Mouse (Mus musculus) heart, postnatal 0 days (tissue): ENCODE data around the gene Mtrr. TPM values are rescaled to one million over a fixed set of nuclear protein-coding genes. Genes with fewer than 3 reads are reported as not detected.
A peak's percentile ranks its signal among the peaks of the same experiment; 100 is the strongest.

Experiments used
- ATAC-seq: fragments of 200-750 bp; cut with Nextera tagmentation; 2 replicates; pipeline ENCODE4 v1.8.0; 2017; ENCODE audit warnings: low read depth, moderate number of reproducible peaks, moderate library complexity; ENCODE audit not compliant: insufficient read depth
- DNase-seq: peaks from one replicate; pipeline ENCODE4 v3.0.0-alpha.2; 2016; ENCODE audit warnings: low spot score
- H3K27ac ChIP-seq: fragments of 300-500 bp; sonication (generic); 2 replicates; pipeline ENCODE4 v1.5.1; 2014; ENCODE audit warnings: low read depth, mild to moderate bottlenecking
- H3K27me3 ChIP-seq: fragments of 300-500 bp; sonication (generic); 2 replicates; pipeline ENCODE4 v1.6.1; 2014; ENCODE audit warnings: low read length, mixed read lengths; ENCODE audit not compliant: control insufficient read depth, insufficient read depth
- H3K36me3 ChIP-seq: fragments of 300-500 bp; sonication (generic); replicated peaks from 2 replicates; pipeline ENCODE4 v1.6.1; 2014; ENCODE audit warnings: low read length, mixed read lengths; ENCODE audit not compliant: control insufficient read depth, insufficient read depth
- H3K4me1 ChIP-seq: fragments of 300-500 bp; sonication (generic); 2 replicates; pipeline ENCODE4 v1.6.1; 2014; ENCODE audit warnings: antibody characterized with exemption; ENCODE audit not compliant: control insufficient read depth, insufficient read depth
- H3K4me2 ChIP-seq: fragments of 300-500 bp; sonication (generic); 2 replicates; pipeline ENCODE4 v1.6.1; 2014; ENCODE audit warnings: low read depth, mild to moderate bottlenecking, low read length, moderate library complexity
- H3K4me3 ChIP-seq: fragments of 300-500 bp; sonication (generic); 2 replicates; pipeline ENCODE4 v1.5.1; 2014; ENCODE audit warnings: low read depth, low read length
- H3K9ac ChIP-seq: fragments of 300-500 bp; sonication (generic); replicated peaks from 2 replicates; pipeline ENCODE4 v1.6.1; 2014; ENCODE audit warnings: low read depth, low read length, mixed read lengths
- H3K9me3 ChIP-seq: fragments of 300-500 bp; sonication (generic); replicated peaks from 2 replicates; pipeline ENCODE4 v1.6.1; 2016; ENCODE audit warnings: low read length; ENCODE audit not compliant: control insufficient read depth
- CTCF ChIP-seq: IDR thresholded peaks from 2 replicates; pipeline ENCODE4 v1.5.1; 2016; ENCODE audit warnings: antibody characterized with exemption, control low read depth, low read depth
- EP300 ChIP-seq: IDR thresholded peaks from 2 replicates; pipeline ENCODE4 v1.6.1; 2016; ENCODE audit warnings: antibody characterized with exemption, low read depth
- WGBS: fragments of 180-500 bp; shearing (Covaris S2); extraction: QIAGEN DNeasy Blood & Tissue Kit; methylation state at CpG from one replicate; pipeline ENCODE4 v1.1.7; 2014; 5-methylcytosine and 5-hydroxymethylcytosine counted together
- polyA plus RNA-seq: library from polyadenylated mRNA; unstranded; fragments of >200 nt; fragmentation: Nextera tagmentation; extraction: Ambion mirVana; gene quantifications from 2 replicates; pipeline ENCODE4 v1.2.1, GENCODE M21; 2015
- total RNA-seq: library from RNA; depleted of rRNA; stranded (reverse); fragments of >200 nt; gene quantifications from 2 replicates; pipeline ENCODE4 v1.2.3, GENCODE M21; 2014; ENCODE audit warnings: low replicate concordance

Gene Mtrr
- total and polyA plus RNA-seq, 2 experiments from 2014 or later = 12.6 to 17.1 TPM

GRCm38 (mm10) chr13:68603085-68603484 is 21.1 kb upstream of the Mtrr start:
- Histone ChIP-seq H3K9ac (no peak overlapping the region), H3K4me3 (no peak overlapping the region), H3K4me1 (no peaks in the 10 kb centered on the region), H3K27ac (no peak overlapping the region), H3K9me3 (no peaks in the 10 kb centered on the region), H3K36me3 (no peaks in the 10 kb centered on the region), H3K27me3 (no peaks in the 10 kb centered on the region), H3K4me2 (no peak overlapping the region)
- 63% methylated on average over 6 of the region's 6 CpGs for WGBS
- ATAC-seq (no peak), DNase-seq (no peak)
- TF ChIP-seq EP300 (no peak), CTCF (no peak)

- 17% methylated on average over 6 of the region's 6 CpGs for WGBS
- no peak overlapping the region for H3K4me3 ChIP-seq
- H3K9ac ChIP-seq = no peak overlapping the region
- H3K4me2 ChIP-seq = no peak overlapping the region
- no peaks in the 10 kb centered on the region for H3K27me3 ChIP-seq
- TF ChIP-seq CTCF = peak; percentile 57
- TF ChIP-seq EP300 = no peak
- no peaks in the 10 kb centered on the region for H3K9me3 ChIP-seq
- no peaks in the 10 kb centered on the region for H3K36me3 ChIP-seq
- H3K27ac ChIP-seq = no peak overlapping the region
- ATAC-seq (no peak; the same call in 1 of the 2 replicates), DNase-seq (no peak)
- H3K4me1 ChIP-seq = no peaks in the 10 kb centered on the region
Measured at GRCm38 (mm10) chr13:68601184-68601583, 19.2 kb upstream of the Mtrr start.

GRCm38 (mm10) chr13:68598953-68599352 is 17.0 kb upstream of the Mtrr start:
- DNase-seq (no peak), ATAC-seq (no peak)
- Histone ChIP-seq H3K27ac (no peak overlapping the region), H3K36me3 (no peaks in the 10 kb centered on the region), H3K4me3 (no peak overlapping the region), H3K4me1 (no peaks in the 10 kb centered on the region), H3K9ac (no peak overlapping the region), H3K4me2 (no peak overlapping the region), H3K9me3 (no peaks in the 10 kb centered on the region), H3K27me3 (no peaks in the 10 kb centered on the region)
- TF ChIP-seq EP300 (no peak), CTCF (no peak)

- Histone ChIP-seq H3K9me3 (no peaks in the 10 kb centered on the region), H3K4me2 (no peak overlapping the region), H3K4me1 (no peaks in the 10 kb centered on the region), H3K9ac (no peak overlapping the region), H3K27ac (no peak overlapping the region), H3K4me3 (no peak overlapping the region), H3K36me3 (peaks cover 7% of the 10 kb centered on the region), H3K27me3 (no peaks in the 10 kb centered on the region)
- 15% methylated on average over 13 of the region's 13 CpGs for WGBS
- peak; percentile 9; the same call in 1 of the 2 replicates for ATAC-seq
- no peak for TF ChIP-seq EP300
- TF ChIP-seq CTCF = no peak
- no peak for DNase-seq
Measured at GRCm38 (mm10) chr13:68597667-68598066, 15.7 kb upstream of the Mtrr start.

GRCm38 (mm10) chr13:68597199-68597598 is 15.2 kb upstream of the Mtrr start, which contains the start of gene 1700001L19Rik:
Gene 1700001L19Rik (plus strand): TSS chr13:68597421.
- H3K9me3 ChIP-seq = no peaks in the 10 kb centered on the region
- DNase-seq (no peak), ATAC-seq (no peak)
- WGBS = 17% methylated on average over 10 of the region's 10 CpGs
- no peak within 1 kb of the TSS for H3K4me3 ChIP-seq
- H3K4me1 ChIP-seq = no peaks in the 10 kb centered on the region
- no peak within 1 kb of the TSS for H3K9ac ChIP-seq
- H3K27me3 ChIP-seq = no peaks in the 10 kb centered on the region
- TF ChIP-seq CTCF (no peak), EP300 (no peak)
- H3K36me3 ChIP-seq = peaks cover 11% of the 10 kb centered on the region
- no peak within 1 kb of the TSS for H3K4me2 ChIP-seq
- no peak within 1 kb of the TSS for H3K27ac ChIP-seq

- ATAC-seq = no peak
- 65% methylated on average over 1 of the region's 1 CpGs for WGBS
Measured at GRCm38 (mm10) chr13:68593797-68594196, 11.8 kb upstream of the Mtrr start.

More at GRCm38 (mm10) chr13:68593797-68594196, 11.8 kb upstream of the Mtrr start:
- no peaks in the 10 kb centered on the region for H3K4me1 ChIP-seq
- no peak overlapping the region for H3K4me2 ChIP-seq
- H3K27me3 ChIP-seq = no peaks in the 10 kb centered on the region
- H3K9ac ChIP-seq = no peak overlapping the region
- no peak for TF ChIP-seq EP300
- TF ChIP-seq CTCF = peak; percentile 37
- H3K4me3 ChIP-seq = no peak overlapping the region
- H3K9me3 ChIP-seq = no peaks in the 10 kb centered on the region
- no peak overlapping the region for H3K27ac ChIP-seq
- H3K36me3 ChIP-seq = peaks cover 45% of the 10 kb centered on the region
- DNase-seq = no peak
